Mouse (Mus musculus): Measurements from ENCODE around the gene Pus7l. TPM values are rescaled to one million over a fixed set of nuclear protein-coding genes. Genes with fewer than 3 reads are reported as not detected.

Gene Pus7l
- total and polyA plus RNA-seq, 3 experiments = 33.2 to 51.2 (median 40.6) TPM

- peak; percentile 74 for DNase-seq (ENCODE audit: low read depth, low spot score)
- TF ChIP-seq CHD1 (IDR thresholded peaks at IDR 0.05; ENCODE audit: low read depth, low read length) (peak; percentile 93), ZNF384 (IDR thresholded peaks at IDR 0.05; ENCODE audit: low read depth, low read length) (peak; percentile 65), ELF1 (IDR thresholded peaks at IDR 0.05; ENCODE audit: low read depth, low read length) (no peak), CHD2 (IDR thresholded peaks at IDR 0.05; ENCODE audit: low read length) (no peak), MAZ (IDR thresholded peaks at IDR 0.05; ENCODE audit: low read depth, low read length) (0 out of 2 replicates have a peak, but pooled peaks have one; percentile 10), MEF2A (IDR thresholded peaks at IDR 0.05; ENCODE audit: extremely low read depth, insufficient replicate concordance, low read depth, low read length, poor library complexity, severe bottlenecking) (no peak), UBTF (IDR thresholded peaks at IDR 0.05; ENCODE audit: borderline replicate concordance, insufficient read depth, low read depth, low read length) (0 out of 2 replicates have a peak, but pooled peaks have one; percentile 46), EP300 (IDR thresholded peaks at IDR 0.05; ENCODE audit: low read depth in 1 of 2, low read length in 2 of 2) (peak in 1 of 2 experiments; percentile 15; a peak in 2 of 4 replicates), TBP (IDR thresholded peaks at IDR 0.05; ENCODE audit: low read depth, low read length) (0 out of 2 replicates have a peak, but pooled peaks have one; percentile 56)
- H3K4me1 ChIP-seq (ENCODE audit: control insufficient read depth in 1 of 2, insufficient read depth in 2 of 2, low read length in 2 of 2) = peaks cover 4 to 7% of the 10 kb centered on the region in 2 experiments; a peak in 3 of 4 replicates
- H3K27me3 ChIP-seq (ENCODE audit: control insufficient read depth in 1 of 2, insufficient read depth in 2 of 2, low read length in 2 of 2) = no peaks in the 10 kb centered on the region
- peak overlapping the region; percentile 76 for H3K9ac ChIP-seq (ENCODE audit: control insufficient read depth, low read depth, low read length, poor library complexity, severe bottlenecking)
- peaks cover 0 to 11% of the 10 kb centered on the region in 2 experiments; a peak in 2 of 4 replicates for H3K36me3 ChIP-seq (ENCODE audit: control insufficient read depth in 1 of 2, insufficient read depth in 2 of 2, low read length in 2 of 2)
- peak overlapping the region; percentile 90 to 98 for H3K4me3 ChIP-seq (ENCODE audit: control insufficient read depth in 1 of 2, insufficient read depth in 1 of 2, low read depth in 2 of 2, low read length in 2 of 2)
- no peaks in the 10 kb centered on the region for H3K9me3 ChIP-seq (replicated peaks; ENCODE audit: insufficient read depth, low read length)
- H3K27ac ChIP-seq (ENCODE audit: control insufficient read depth, low read depth, low read length) = peak overlapping the region; percentile 58
- peaks cover 13% of the 10 kb centered on the region for H3K79me2 ChIP-seq (ENCODE audit: control insufficient read depth, insufficient read depth, low read length, poor library complexity)
Measured at GRCm38 (mm10) chr15:94544052-94544636, 797 bp upstream of the Pus7l start.

- Histone ChIP-seq H3K27me3 (ENCODE audit: control insufficient read depth in 1 of 2, insufficient read depth in 2 of 2, low read length in 2 of 2) (no peaks in the 10 kb centered on the region), H3K9me3 (replicated peaks; ENCODE audit: insufficient read depth, low read length) (no peaks in the 10 kb centered on the region), H3K27ac (ENCODE audit: control insufficient read depth, low read depth, low read length) (peak overlapping the region; percentile 76), H3K36me3 (ENCODE audit: control insufficient read depth in 1 of 2, insufficient read depth in 2 of 2, low read length in 2 of 2) (peaks cover 0 to 11% of the 10 kb centered on the region in 2 experiments; a peak in 2 of 4 replicates), H3K79me2 (ENCODE audit: control insufficient read depth, insufficient read depth, low read length, poor library complexity) (peaks cover 15% of the 10 kb centered on the region), H3K4me1 (ENCODE audit: control insufficient read depth in 1 of 2, insufficient read depth in 2 of 2, low read length in 2 of 2) (peaks cover 4 to 7% of the 10 kb centered on the region in 2 experiments; a peak in 3 of 4 replicates), H3K9ac (ENCODE audit: control insufficient read depth, low read depth, low read length, poor library complexity, severe bottlenecking) (peak overlapping the region; percentile 87), H3K4me3 (ENCODE audit: control insufficient read depth in 1 of 2, insufficient read depth in 1 of 2, low read depth in 2 of 2, low read length in 2 of 2) (peak overlapping the region; percentile 90 to 98)
- DNase-seq (ENCODE audit: low read depth, low spot score) = no peak
- TF ChIP-seq RCOR1 (IDR thresholded peaks at IDR 0.05; ENCODE audit: low read depth, low read length) (no peak; the same call in 1 of the 2 replicates), POLR2AphosphoS5 (IDR thresholded peaks at IDR 0.05; ENCODE audit: borderline replicate concordance, low read depth, low read length) (no peak), GATA1 (IDR thresholded peaks at IDR 0.05; ENCODE audit: low read depth, low read length) (no peak; the same call in 1 of the 2 replicates), TCF12 (IDR thresholded peaks at IDR 0.05; ENCODE audit: low read depth, low read length) (no peak), POLR2A (IDR thresholded peaks at IDR 0.05; ENCODE audit: control insufficient read depth in 1 of 2, insufficient read depth in 1 of 2, low read depth in 1 of 2, low read length in 2 of 2, poor library complexity in 1 of 2) (no peak), TAL1 (IDR thresholded peaks at IDR 0.05; ENCODE audit: low read length) (no peak; the same call in 1 of the 2 replicates), HCFC1 (IDR thresholded peaks at IDR 0.05; ENCODE audit: low read depth, low read length) (no peak), TBP (IDR thresholded peaks at IDR 0.05; ENCODE audit: low read depth, low read length) (no peak), ZNF384 (IDR thresholded peaks at IDR 0.05; ENCODE audit: low read depth, low read length) (no peak), BHLHE40 (IDR thresholded peaks at IDR 0.05; ENCODE audit: borderline replicate concordance, low read depth, low read length) (peak; percentile 63), SIN3A (IDR thresholded peaks at IDR 0.05; ENCODE audit: low read length) (peak; percentile 95), USF2 (IDR thresholded peaks at IDR 0.05; ENCODE audit: borderline replicate concordance in 1 of 2, insufficient read depth in 1 of 2, low read depth in 1 of 2, low read length in 2 of 2) (peak in 1 of 2 experiments; percentile 48; a peak in 2 of 4 replicates), MEF2A (IDR thresholded peaks at IDR 0.05; ENCODE audit: extremely low read depth, insufficient replicate concordance, low read depth, low read length, poor library complexity, severe bottlenecking) (no peak), MYC (IDR thresholded peaks at IDR 0.05; ENCODE audit: low read depth, low read length) (peak; percentile 99), RAD21 (IDR thresholded peaks at IDR 0.05; ENCODE audit: low read depth, low read length) (no peak), ELF1 (IDR thresholded peaks at IDR 0.05; ENCODE audit: low read depth, low read length) (no peak), SMC3 (IDR thresholded peaks at IDR 0.05; ENCODE audit: low read depth, low read length) (0 out of 2 replicates have a peak, but pooled peaks have one; percentile 11), NELFE (IDR thresholded peaks at IDR 0.05; ENCODE audit: low read depth, low read length) (no peak), MYB (IDR thresholded peaks at IDR 0.05; ENCODE audit: low read depth, low read length) (no peak), CHD2 (IDR thresholded peaks at IDR 0.05; ENCODE audit: low read length) (no peak), E2F4 (IDR thresholded peaks at IDR 0.05; ENCODE audit: borderline replicate concordance, low read depth, low read length) (peak; percentile 54; the same call in 1 of the 2 replicates), MAFK (IDR thresholded peaks at IDR 0.05; ENCODE audit: borderline replicate concordance, low read depth, low read length) (0 out of 2 replicates have a peak, but pooled peaks have one; percentile 10)
Measured at GRCm38 (mm10) chr15:94542567-94543408, 559 bp downstream of the Pus7l start.

Data from MEL (cell line).